Mouse (Mus musculus) urinary bladder, adult 2 months (tissue): ENCODE data around the gene Tnfrsf1a. TPM values are rescaled to one million over a fixed set of nuclear protein-coding genes. Genes with fewer than 3 reads are reported as not detected.

Experiments used
- DNase-seq: peaks from one replicate; pipeline ENCODE4 v3.0.0; 2022; ENCODE audit warnings: low spot score
- polyA plus RNA-seq: library from polyadenylated mRNA; depleted of rRNA; stranded (reverse); fragments of >200 nt; gene quantifications from 2 replicates; pipeline ENCODE4 v1.2.3, GENCODE M21; 2012

Tnfrsf1a gene
- polyA plus RNA-seq, 1 experiment, result 140 TPM

DNA sequence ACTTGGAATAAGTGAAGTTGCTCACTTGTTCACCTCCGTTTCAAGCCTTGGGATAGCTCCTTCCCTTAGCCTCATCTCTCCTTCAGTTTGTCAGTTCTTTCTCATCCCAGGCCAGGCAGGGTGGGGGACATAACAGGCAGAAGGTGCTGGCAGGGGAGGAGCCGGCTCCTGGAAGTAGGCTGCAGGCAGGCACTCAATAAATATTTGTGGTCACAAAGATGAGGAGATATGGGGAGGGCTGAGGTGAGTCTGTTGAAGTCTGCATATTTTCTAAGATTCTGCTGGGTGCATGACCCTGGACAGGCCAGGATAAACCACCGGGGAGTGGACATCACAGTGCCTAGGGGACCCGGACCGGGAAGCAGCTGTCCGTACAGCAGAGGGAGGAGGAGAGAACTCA lies 25.6 kb upstream of the Tnfrsf1a start:
- DNase-seq, result no peak

DNA sequence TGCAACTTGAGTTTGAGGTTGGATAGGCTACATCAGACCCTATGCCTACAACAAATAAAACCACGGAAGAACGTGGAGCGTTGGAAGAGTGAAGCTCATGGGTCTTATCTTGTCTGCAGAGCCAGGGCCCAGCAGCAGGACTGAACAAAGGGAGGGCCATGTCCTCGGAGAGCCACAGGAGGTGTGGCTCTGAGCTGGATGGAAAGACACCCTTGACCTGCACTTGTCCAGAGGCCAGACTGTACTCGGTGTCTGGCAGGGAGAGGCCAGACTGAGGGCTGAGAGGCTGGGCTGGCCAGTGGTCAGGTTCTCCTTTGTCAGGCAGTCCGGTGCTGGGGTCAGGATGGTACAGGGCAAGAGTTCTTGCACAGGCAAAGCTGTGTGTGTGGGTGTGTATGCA lies 23.8 kb upstream of the Tnfrsf1a start:
- DNase-seq, result no peak

DNA sequence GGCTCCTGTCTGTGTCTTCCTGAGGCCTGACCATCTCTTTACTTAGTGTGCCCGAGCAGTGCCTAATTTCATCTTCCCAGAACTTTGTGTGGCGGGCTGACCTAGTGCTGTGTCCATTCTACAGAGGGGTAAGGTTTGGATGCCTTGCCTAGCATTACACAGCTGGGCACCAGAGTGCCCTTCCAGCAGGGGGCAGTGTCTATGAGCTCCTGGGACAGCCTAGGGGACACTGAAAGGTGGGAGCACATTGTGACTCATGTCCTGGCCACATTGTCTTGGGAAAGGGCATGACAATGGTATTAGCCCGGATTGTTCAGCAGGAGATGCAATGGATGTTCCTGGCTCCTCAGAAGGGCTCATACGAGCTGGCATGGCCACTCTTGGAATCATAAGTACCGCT lies 20.9 kb upstream of the Tnfrsf1a start:
- no peak for DNase-seq

DNA sequence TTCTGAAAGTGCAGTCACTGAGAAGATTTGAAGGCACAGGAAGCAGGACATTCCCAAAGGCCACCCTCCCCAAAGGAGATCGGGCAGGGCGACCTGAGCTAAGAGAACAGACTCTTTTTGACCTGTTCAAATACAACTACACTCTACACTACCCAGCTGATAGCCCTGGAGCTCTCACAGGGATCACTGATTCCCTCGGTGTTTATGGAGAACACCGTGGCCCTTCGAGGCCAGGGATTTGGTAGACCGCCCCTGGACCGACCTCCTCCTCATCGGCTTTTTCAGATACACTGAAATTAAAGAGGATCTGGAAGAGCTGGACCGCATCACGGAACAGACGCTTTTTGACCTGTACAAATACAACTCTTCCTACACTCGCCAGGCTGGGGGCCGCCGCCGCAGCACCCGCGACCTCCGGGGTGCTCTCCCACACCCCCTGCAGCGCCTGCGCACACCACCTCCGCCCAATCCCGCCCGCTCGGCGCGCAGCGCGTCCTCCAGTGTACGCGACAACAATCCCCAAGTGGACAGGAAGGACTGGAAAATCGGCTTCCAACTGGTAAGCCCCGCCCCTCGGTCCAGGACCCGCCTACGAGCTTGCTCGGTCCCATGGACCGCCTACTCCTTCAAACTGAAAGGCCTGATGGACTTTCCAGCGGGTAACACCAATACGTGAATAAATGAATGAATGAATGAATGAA lies 18.4 kb upstream of the Tnfrsf1a start:
- peak; percentile 81 for DNase-seq

DNA sequence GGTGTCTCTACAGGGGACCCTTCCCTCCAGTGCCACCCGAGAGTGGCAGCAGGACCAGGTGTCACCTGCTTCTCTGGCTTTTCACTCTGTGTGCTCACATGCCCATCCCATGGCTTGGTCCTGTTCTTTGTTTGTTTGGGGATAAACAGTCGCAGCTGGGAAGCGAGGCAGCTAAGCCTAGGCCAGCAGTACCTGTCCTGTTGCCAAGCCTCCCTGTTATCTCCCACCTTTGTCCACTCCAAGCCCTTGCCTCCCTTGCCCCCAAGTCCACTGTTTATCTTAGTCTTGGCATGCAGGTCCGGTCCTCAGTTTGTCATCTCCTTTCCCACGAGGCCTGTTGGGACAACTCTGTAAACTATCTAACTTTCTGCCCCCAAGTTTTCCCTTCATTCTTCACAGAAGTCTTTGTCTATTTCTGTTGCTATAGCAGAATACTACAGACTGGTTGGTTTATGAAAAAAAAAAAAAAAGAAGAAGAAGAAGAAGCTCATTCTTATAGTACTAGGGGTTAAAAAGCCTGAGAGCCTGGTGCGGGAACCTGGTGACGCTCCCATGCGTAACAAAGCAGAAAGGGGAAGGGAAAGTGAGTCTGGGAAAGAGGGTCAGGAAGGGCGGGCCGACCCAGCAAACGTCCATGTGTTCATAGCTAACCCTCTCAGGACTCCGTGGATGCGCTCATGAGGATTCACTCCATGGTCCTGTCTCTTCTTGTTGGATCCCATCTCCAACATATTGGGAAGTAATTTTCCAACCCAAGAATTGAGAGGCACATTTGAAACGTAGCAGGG lies 15.9 kb upstream of the Tnfrsf1a start:
- no peak for DNase-seq

DNA sequence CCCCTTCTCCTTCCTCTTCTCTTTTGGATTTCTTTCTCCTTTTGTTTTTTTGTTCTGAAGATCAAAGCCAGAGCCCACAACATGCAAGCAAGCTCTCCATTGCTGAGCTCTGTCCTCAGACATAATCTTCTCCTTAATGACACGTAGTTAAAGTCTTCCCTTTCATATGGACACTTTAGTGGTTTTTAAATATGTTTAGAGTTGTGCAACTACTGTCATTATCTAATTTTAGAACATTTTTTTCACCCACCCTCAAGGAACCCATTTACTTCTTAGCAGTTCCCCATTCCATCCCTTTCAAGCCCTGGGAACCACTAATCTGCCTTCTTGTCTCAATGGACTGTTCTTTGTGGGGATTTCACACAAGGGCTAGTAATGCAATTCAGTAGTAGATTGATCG lies 14.8 kb upstream of the Tnfrsf1a start:
- DNase-seq, result no peak

DNA sequence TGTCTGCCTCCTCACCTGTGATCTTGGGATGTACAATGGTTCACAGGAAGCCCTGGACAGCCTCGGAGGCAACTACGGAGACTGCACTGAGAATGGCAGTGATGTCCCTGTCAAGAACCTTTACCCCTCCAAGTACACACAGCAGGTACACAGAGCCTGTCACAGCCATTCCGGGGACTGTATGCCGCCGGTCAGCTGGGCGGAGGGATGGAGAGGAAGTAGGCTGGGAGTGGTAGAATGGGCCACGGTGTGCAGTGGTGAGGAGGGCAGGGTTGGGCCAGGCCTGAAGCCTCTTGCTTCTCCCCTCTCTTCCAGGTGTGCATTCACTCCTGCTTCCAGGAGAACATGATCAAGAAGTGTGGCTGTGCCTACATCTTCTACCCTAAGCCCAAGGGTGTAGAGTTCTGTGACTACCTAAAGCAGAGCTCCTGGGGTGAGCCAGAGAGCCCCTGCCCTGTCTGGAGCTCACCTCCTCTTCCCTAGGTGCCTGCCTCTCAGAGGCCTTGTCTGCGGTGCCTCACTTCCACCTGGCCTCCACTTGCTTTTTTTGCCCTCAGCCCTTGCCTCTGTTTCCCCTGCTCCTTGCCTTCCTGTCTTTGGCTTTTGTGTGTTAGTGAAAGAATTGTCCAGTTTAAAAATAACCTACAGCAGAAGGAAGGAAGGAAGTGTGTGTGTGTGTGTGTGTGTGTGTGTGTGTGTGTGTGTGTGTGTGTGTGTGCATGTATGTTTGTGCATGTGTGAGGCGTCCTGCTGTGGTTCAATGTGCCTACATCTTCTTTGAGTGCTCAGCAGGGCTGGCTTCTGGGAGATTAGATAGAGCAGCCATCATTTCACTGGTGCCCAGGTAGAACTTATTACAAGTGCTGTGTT lies 10.1 kb upstream of the Tnfrsf1a start:
- DNase-seq, result no peak

DNA sequence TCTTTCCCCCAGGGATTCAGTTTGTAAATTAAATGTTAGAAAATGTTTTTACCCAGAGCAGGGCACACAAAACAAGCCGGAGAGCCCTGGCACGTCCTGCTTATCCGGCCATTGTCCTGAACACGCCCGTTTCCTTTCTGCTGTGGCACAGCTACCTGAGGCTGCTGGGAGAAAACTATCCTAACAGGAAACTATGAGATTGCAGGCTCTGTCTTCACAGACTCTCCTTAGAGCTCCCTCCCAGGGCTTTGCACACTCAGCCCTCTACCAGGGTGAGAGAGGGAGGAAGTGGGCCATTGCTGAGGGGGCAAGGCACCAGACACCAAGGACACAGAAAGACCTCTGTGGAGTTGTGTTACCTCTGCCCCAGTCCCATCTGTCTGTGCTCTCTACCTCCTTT lies 8.9 kb upstream of the Tnfrsf1a start:
- DNase-seq, result no peak

DNA sequence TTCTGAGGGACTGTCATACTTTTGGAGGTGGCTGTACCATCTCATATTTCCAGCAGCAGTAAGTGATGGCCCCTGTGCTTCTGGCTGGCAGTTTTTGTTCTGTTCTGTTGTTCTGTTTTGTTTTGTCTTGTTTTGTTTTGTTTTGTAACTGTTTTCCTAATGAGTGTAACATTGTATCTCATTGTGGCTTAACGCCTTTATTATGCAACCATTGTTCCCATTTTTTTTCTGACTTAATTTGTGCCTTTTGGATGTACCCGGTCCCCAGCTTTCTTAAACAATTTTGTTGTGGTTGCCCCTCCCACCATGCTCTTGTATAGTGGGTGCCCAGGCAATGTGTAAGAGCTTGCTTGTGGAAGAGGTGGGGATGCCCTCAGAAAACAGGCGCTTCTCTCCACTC lies 7.0 kb upstream of the Tnfrsf1a start:
- DNase-seq, result no peak

DNA sequence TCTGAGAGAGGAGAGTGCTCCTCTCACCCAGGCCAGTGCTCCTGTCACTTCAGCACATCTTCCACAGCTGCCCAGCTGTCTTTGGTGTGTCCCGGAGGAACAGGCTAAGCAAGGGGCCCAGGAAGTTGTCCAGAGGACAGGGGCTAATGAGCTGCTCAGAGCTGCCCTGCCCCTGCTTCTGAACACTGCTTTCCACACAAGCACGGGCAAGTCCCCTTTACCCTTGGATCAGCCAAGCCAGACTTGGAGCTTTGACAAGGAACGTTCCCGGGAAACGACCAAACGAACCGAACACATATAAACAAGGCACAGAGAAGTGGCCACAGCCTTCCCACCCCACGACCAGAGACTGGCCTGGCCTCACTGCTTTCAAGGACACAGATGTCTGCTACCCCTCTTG lies 5.1 kb upstream of the Tnfrsf1a start:
- no peak for DNase-seq

DNA sequence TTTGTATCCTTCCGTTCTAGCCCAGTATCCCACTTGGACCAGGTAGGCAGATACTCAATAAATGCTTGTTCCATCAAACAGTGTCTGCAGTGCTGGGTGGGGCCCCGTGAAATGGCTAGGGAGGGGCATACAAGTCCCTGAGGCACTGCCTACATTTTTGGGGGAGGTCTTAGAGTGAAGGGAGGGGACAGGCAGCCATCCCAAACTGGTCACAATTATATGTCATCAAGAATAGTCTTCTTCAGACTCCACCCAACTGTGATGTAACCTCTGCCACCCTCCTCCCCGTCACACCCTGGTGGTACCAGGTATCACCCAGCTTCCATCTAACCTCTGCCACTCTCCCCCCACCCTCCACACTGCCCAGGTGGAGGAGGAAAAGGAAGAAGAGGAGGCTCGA lies 4.3 kb upstream of the Tnfrsf1a start:
- no peak for DNase-seq

DNA sequence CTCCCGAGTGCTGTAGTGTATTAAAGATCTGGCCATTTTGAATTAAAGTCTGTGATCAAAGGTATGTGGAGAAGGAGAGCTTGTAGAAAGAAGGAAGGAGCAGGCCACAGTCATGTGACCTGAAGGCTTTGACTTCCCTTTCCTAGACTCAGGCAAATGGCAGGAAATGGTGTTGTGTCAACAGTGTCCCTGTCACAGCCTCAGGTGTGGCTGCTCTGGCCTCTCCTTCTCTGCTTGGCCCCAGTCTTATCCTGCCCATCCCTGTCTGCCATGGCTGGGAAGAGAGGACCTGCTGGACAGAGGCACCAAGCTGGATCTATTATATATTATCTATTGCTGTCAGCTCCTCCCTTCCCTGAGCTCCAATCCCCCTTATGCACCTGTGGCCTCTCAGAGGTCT lies 3.5 kb upstream of the Tnfrsf1a start:
- DNase-seq, result no peak

DNA sequence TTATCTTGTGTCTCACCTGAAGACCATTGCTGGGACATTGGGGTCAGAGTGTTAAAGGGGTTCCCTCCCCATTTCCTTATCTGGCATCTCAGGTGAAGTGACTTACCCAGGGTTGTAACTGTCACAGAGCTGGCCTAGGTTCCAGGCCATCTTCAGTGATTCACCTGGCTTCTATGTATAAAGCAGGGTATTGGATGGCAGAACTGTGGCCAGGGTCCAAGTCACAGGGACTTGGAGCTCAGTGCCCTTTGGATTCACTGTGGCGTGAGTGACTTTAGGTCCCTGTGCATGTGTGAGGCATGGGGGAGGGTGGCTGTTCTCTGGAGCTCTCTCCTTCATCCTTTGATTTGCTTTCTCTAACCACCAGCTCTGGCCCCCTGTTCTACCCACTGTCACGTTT lies 3.1 kb upstream of the Tnfrsf1a start:
- no peak for DNase-seq

DNA sequence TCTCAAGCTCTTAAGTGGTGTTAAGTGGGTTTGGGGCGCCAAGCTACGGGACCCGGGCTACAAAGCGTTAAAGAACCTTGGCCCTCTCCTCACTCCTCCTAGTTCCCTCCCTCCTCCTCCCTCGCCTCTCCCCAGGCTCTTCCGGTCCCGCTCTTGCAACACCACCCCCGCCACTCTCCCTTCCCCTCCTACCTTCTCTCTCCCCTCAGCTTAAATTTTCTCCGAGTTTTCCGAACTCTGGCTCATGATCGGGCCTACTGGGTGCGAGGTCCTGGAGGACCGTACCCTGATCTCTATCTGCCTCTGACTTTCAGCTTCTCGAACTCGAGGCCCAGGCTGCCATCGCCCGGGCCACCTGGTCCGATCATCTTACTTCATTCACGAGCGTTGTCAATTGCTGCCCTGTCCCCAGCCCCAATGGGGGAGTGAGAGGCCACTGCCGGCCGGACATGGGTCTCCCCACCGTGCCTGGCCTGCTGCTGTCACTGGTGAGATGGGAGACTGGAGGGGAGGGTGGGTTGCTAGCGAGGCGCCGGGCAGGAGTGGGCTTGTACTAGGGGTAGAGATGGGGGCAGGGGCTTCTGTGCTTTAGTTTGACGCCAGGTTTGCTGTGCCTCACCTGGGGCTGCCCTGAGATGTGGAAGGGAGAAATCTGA lies 541 bp downstream of the Tnfrsf1a start:
- DNase-seq, result no peak

DNA sequence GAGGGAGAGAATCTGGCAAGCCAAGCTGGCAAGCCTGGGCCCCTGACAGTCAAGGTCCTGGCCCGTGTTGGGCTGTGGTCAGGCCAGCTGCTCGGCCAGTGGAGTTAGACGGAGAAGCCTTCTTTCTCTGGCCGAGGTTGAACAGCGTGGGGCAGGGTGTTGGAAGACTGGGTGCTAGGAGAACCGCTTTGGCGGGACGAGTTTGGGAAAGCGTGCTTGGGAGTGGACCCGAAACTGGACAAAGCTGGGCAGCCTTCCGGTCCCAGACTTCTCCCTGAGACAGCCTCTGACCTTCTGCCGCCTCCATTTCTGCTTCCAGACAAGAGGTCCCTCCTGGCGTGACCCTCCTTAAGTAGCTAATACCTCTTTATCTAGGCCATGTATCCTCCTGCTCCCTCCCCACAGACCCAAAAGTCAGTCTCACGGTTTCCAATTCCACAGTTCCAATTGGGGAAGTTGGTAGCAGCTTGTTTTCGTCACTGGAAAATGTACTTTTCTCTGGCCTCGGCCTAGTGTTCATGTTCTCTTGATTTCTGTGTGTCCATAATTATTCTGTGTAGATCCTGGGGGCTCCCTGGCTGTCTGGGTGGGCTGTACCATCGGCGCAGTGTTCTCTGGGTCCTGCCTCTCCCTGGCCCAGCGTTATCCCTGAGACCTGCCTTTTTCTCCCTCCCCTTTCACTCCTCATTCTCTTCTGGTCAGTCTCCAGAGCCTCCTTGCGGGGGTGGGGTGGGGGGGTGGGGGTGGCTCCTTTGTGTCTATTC lies 1.3 kb downstream of the Tnfrsf1a start:
- DNase-seq, result no peak

DNA sequence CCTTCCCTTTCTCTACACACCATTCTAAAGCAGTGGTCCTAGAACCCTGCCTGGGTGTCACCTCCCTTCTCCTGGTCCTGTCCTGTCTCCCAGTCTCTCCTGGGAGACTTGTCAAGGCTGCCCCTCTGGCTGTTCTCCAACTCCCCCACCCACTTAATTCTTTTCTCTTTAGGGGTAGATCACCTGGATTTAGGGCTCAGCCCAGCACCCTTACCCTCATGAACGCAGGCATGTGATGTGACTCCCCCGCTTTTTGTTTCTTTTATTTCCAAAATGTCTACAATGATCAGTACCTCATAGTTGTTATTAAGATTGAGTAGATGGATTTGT lies 1.8 kb downstream of the Tnfrsf1a start:
- DNase-seq, result no peak

DNA sequence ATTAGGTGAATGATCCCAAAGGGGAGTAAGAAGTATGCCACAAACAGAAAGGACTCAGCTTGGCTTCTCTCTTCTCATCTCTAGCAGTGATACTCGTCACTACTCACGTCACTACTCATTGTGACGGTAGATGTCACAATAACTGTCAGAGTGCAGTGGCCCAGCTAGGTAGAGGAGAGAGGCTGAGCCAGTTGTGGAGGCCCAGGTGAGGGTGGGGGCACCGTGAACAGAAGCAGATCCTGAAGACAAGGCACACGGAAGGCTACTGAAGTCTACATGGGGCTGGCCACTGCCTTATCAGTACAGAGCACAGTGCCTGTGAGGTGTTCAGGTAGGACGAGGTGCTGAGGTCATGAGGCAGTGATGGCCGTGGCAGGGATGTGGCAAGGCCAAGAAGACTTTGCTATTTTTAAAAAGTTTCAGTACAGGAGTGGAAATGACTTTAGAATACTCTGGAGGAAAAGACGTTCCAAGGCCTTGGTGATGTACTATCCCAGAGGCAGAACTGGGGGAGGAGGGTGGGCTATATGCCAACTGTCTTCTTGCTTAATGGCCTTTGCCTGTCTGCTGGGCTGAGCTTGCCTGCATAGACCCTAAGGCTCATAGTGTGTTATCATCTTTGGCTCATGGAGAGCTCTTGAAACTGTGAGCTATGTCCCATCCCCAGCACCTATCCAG lies 2.3 kb downstream of the Tnfrsf1a start:
- no peak for DNase-seq

DNA sequence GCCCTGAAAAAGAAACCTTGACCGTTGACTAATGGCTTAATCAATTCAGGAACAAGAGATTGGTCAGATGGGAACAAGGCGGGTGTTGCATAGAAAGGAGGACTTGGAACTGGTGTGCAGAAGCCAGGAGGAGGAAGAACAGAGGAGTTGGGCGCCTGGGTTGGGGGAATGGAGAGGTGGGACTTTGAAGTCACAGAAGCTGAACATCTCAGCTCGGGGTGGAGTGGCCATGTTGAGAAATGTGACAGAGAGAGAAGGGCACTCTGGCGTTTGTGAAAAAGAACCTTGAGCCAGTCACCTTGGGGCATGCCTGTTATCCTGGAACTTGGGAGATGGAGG lies 2.9 kb downstream of the Tnfrsf1a start:
- DNase-seq, result no peak

DNA sequence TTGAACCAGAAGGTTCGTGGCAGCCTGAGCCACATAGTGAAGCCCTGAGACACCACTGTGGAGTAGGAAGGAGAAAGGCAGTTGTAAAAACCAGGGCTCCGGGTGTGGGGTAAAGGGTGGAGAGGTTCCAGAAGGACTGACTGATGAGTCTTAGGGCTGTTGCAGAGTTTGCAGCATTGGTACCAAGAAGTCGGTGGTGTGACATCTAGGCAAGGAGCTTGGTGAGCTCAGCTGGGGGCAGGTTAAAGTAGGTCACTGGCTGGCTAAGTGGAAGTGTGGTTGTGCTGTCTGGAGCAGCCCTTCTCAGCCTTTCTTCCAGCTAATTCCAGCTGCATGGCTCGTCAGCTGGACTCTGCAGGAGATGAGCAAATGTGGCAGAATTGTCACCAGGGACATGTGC lies 3.6 kb downstream of the Tnfrsf1a start:
- DNase-seq, result no peak

DNA sequence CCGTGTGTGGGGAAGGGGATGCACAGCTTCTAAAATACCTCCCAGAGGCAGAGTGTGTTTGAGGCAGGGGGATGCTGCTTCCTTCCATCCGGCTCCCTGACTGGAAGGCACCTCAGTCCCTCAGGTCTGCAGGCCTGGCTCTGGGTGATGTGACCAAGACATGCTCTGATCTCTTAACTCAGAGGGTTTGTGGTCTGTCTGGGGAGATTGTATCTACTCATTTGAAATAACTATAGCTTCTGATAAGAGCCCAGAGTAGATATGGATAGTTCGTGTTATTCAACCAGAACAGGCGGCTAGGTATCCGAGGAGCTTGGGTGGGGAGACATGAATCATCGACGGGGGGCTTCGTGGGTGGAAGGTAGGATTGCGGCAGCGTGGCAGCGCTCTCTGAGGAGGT lies 4.1 kb downstream of the Tnfrsf1a start:
- DNase-seq, result no peak

DNA sequence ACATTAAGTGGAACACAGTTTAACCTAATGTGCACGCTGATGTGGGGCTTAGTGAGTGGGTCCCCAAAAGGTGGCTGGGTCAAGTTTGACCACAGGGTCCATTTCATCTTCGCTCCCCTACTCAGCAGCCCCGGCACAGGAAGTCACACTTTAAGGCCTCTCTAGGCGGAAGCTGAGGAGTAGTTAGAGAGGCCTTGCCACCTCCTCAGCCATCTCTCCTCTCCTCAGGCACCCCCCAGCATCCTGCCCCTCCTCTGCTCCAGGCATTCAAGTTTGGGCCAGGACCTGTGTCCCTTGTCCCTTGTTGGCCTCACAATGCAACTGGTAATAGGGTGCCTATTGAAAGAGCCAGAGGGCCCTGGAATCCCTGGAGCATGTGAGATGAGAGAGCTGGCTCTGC lies 4.5 kb downstream of the Tnfrsf1a start:
- DNase-seq, result no peak
